Mouse (Mus musculus): ENCODE measurements around the gene Matk.

Matk gene

GRCm38 (mm10) chr10:81244146-81244545 is 8.6 kb upstream of the Matk start:
- DNase-seq: no peak

GRCm38 (mm10) chr10:81244595-81244994 is 8.1 kb upstream of the Matk start:
- peak; percentile 66 to 87 for DNase-seq

- no peak for DNase-seq
Measured at GRCm38 (mm10) chr10:81245166-81245565, 7.6 kb upstream of the Matk start.

- DNase-seq: no peak
Measured at GRCm38 (mm10) chr10:81247804-81248203, 4.9 kb upstream of the Matk start.

GRCm38 (mm10) chr10:81249442-81249841 is 3.3 kb upstream of the Matk start:
- no peak for DNase-seq

- no peak for DNase-seq
Measured at GRCm38 (mm10) chr10:81254886-81255285, 2.2 kb downstream of the Matk start.

GRCm38 (mm10) chr10:81257158-81258039 is 4.7 kb downstream of the Matk start:
- DNase-seq: peak; percentile 28 to 51

GRCm38 (mm10) chr10:81259225-81259884 is 6.6 kb downstream of the Matk start:
- DNase-seq: no peak

GRCm38 (mm10) chr10:81261025-81261424 is 8.3 kb downstream of the Matk start:
- DNase-seq: no peak

- no peak for DNase-seq
Measured at GRCm38 (mm10) chr10:81265540-81265939, 12.8 kb downstream of the Matk start.

- peak; percentile 94 to 95 for DNase-seq
Measured at GRCm38 (mm10) chr10:81266211-81267105, 13.7 kb downstream of the Matk start, which contains the start of the genes Mrpl54 and Apba3. Mrpl54 (minus strand) TSS chr10:81266934. Apba3 (plus strand) TSS chr10:81266960.

- peak; percentile 49 to 67 for DNase-seq
Measured at GRCm38 (mm10) chr10:81268056-81268455, 15.3 kb downstream of the Matk start.

- no peak for DNase-seq
Measured at GRCm38 (mm10) chr10:81268643-81269412, 16.1 kb downstream of the Matk start.

GRCm38 (mm10) chr10:81272356-81272755 is 19.6 kb downstream of the Matk start:
- DNase-seq: no peak

GRCm38 (mm10) chr10:81273842-81274241 is 21.1 kb downstream of the Matk start:
- no peak for DNase-seq

GRCm38 (mm10) chr10:81277676-81278075 is 24.9 kb downstream of the Matk start:
- DNase-seq: no peak

- DNase-seq: no peak
Measured at GRCm38 (mm10) chr10:81279496-81279895, 26.8 kb downstream of the Matk start.

GRCm38 (mm10) chr10:81284189-81284588 is 31.5 kb downstream of the Matk start:
- DNase-seq: no peak

- no peak for DNase-seq
Measured at GRCm38 (mm10) chr10:81284719-81285118, 32.0 kb downstream of the Matk start.

GRCm38 (mm10) chr10:81285694-81286450 is 33.1 kb downstream of the Matk start:
- peak; percentile 89 to 97 for DNase-seq

GRCm38 (mm10) chr10:81286586-81286985 is 33.9 kb downstream of the Matk start:
- no peak for DNase-seq
